Mouse (Mus musculus) right cerebral cortex, postnatal 25 days (tissue): ENCODE measurements around the gene Tshz2.
"Not testable (repeated sequence)": the region's sequence is repeated elsewhere in the genome, so short reads cannot be mapped to it uniquely, and the experiment has no call there.

Experiments
- DNase-seq: peaks from one replicate; pipeline ENCODE4 v3.0.0; 2022

Tshz2 gene

GRCm38 (mm10) chr2:169761726-169762125 lies 128.9 kb downstream of the Tshz2 start:
- no peak for DNase-seq

GRCm38 (mm10) chr2:169762301-169762700 lies 129.5 kb downstream of the Tshz2 start:
- DNase-seq: no peak

GRCm38 (mm10) chr2:169763716-169764115 lies 130.9 kb downstream of the Tshz2 start:
- no peak for DNase-seq

- DNase-seq: no peak
These were observed 133.4 kb downstream of the Tshz2 start for GRCm38 (mm10) chr2:169766247-169766646.

- DNase-seq: no peak
These were observed 134.5 kb downstream of the Tshz2 start for GRCm38 (mm10) chr2:169767281-169767680.

GRCm38 (mm10) chr2:169775078-169775477 lies 142.3 kb downstream of the Tshz2 start:
- no peak for DNase-seq

GRCm38 (mm10) chr2:169777242-169777641 lies 144.4 kb downstream of the Tshz2 start:
- DNase-seq: no peak

- DNase-seq: no peak
These were observed 145.0 kb downstream of the Tshz2 start for GRCm38 (mm10) chr2:169777764-169778163.

GRCm38 (mm10) chr2:169778740-169779345 lies 146.0 kb downstream of the Tshz2 start:
- DNase-seq: no peak

GRCm38 (mm10) chr2:169781671-169782070 lies 148.9 kb downstream of the Tshz2 start:
- DNase-seq: not testable (repeated sequence)

- DNase-seq: peak; percentile 20
These were observed 150.3 kb downstream of the Tshz2 start for GRCm38 (mm10) chr2:169782874-169783680.

- DNase-seq: no peak
These were observed 150.8 kb downstream of the Tshz2 start for GRCm38 (mm10) chr2:169783681-169784033.

- DNase-seq: no peak
These were observed 154.6 kb downstream of the Tshz2 start for GRCm38 (mm10) chr2:169787381-169787780.

- no peak for DNase-seq
These were observed 155.1 kb downstream of the Tshz2 start for GRCm38 (mm10) chr2:169787906-169788305.

- peak; percentile 31 for DNase-seq
These were observed 157.8 kb downstream of the Tshz2 start for GRCm38 (mm10) chr2:169790439-169791131.

GRCm38 (mm10) chr2:169792706-169793105 lies 159.9 kb downstream of the Tshz2 start:
- no peak for DNase-seq

- DNase-seq: no peak
These were observed 169.4 kb downstream of the Tshz2 start for GRCm38 (mm10) chr2:169802241-169802640.

GRCm38 (mm10) chr2:169804380-169804779 lies 171.6 kb downstream of the Tshz2 start:
- DNase-seq: no peak

- no peak for DNase-seq
These were observed 172.7 kb downstream of the Tshz2 start for GRCm38 (mm10) chr2:169805545-169805944.

GRCm38 (mm10) chr2:169811589-169811988 lies 178.8 kb downstream of the Tshz2 start:
- DNase-seq: no peak

GRCm38 (mm10) chr2:169812055-169812454 lies 179.2 kb downstream of the Tshz2 start:
- DNase-seq: no peak

- DNase-seq: peak; percentile 55
These were observed 180.1 kb downstream of the Tshz2 start for GRCm38 (mm10) chr2:169812940-169813339.

- DNase-seq: no peak
These were observed 181.5 kb downstream of the Tshz2 start for GRCm38 (mm10) chr2:169814351-169814750.

- DNase-seq: no peak
These were observed 181.9 kb downstream of the Tshz2 start for GRCm38 (mm10) chr2:169814757-169815156.
